Mouse (Mus musculus): ENCODE data around the gene Dennd1a.

Gene Dennd1a

GRCm38 (mm10) chr2:38102674-38103073 lies 184.5 kb downstream of the Dennd1a start:
- DNase-seq: no peak

GRCm38 (mm10) chr2:38100289-38100688 lies 186.9 kb downstream of the Dennd1a start:
- DNase-seq: peak; percentile 83

GRCm38 (mm10) chr2:38099120-38099773 lies 187.9 kb downstream of the Dennd1a start:
- peak; percentile 83 for DNase-seq

GRCm38 (mm10) chr2:38097469-38097868 lies 189.7 kb downstream of the Dennd1a start:
- peak; percentile 34 for DNase-seq

- DNase-seq: no peak
These were observed 190.9 kb downstream of the Dennd1a start for GRCm38 (mm10) chr2:38096328-38096727.

- no peak for DNase-seq
These were observed 192.6 kb downstream of the Dennd1a start for GRCm38 (mm10) chr2:38094380-38095163.

- no peak for DNase-seq
These were observed 193.2 kb downstream of the Dennd1a start for GRCm38 (mm10) chr2:38093968-38094367.

GRCm38 (mm10) chr2:38093242-38093641 lies 193.9 kb downstream of the Dennd1a start:
- no peak for DNase-seq

- no peak for DNase-seq
These were observed 198.8 kb downstream of the Dennd1a start for GRCm38 (mm10) chr2:38088346-38088745.

- DNase-seq: no peak
These were observed 202.1 kb downstream of the Dennd1a start for GRCm38 (mm10) chr2:38085058-38085457.

- no peak for DNase-seq
These were observed 203.9 kb downstream of the Dennd1a start for GRCm38 (mm10) chr2:38083251-38083650.

GRCm38 (mm10) chr2:38074495-38074894 lies 212.7 kb downstream of the Dennd1a start:
- no peak for DNase-seq

GRCm38 (mm10) chr2:38072061-38072460 lies 215.1 kb downstream of the Dennd1a start:
- DNase-seq: peak; percentile 75

- DNase-seq: no peak
These were observed 219.0 kb downstream of the Dennd1a start for GRCm38 (mm10) chr2:38068171-38068572.

- no peak for DNase-seq
These were observed 221.3 kb downstream of the Dennd1a start for GRCm38 (mm10) chr2:38065914-38066313.

- no peak for DNase-seq
These were observed 222.9 kb downstream of the Dennd1a start for GRCm38 (mm10) chr2:38064266-38064665.

- peak; percentile 74 for DNase-seq
These were observed 225.0 kb downstream of the Dennd1a start for GRCm38 (mm10) chr2:38062156-38062555.

- DNase-seq: no peak
These were observed 225.7 kb downstream of the Dennd1a start for GRCm38 (mm10) chr2:38061474-38061873.

GRCm38 (mm10) chr2:38052440-38052839 lies 234.8 kb downstream of the Dennd1a start:
- no peak for DNase-seq

- DNase-seq: peak; percentile 67
These were observed 235.6 kb downstream of the Dennd1a start for GRCm38 (mm10) chr2:38051485-38052085.

GRCm38 (mm10) chr2:38048996-38049395 lies 238.2 kb downstream of the Dennd1a start:
- DNase-seq: peak; percentile 58

GRCm38 (mm10) chr2:38045286-38045685 lies 241.9 kb downstream of the Dennd1a start:
- peak; percentile 82 for DNase-seq

GRCm38 (mm10) chr2:38040845-38041244 lies 246.3 kb downstream of the Dennd1a start:
- peak; percentile 71 for DNase-seq

GRCm38 (mm10) chr2:38039621-38040020 lies 247.6 kb downstream of the Dennd1a start:
- DNase-seq: peak; percentile 78

Measured in heart, adult 11 months (tissue).